Mouse (Mus musculus) layer of hippocampus, postnatal 14 days (tissue): ENCODE measurements around the gene Cdh3. TPM values are rescaled to one million over a fixed set of nuclear protein-coding genes. Genes with fewer than 3 reads are reported as not detected.
"Not testable (repeated sequence)": the region's sequence is repeated elsewhere in the genome, so short reads cannot be mapped to it uniquely, and the experiment has no call there.

Experiments
- DNase-seq, 2 experiments: peaks; one replicate each; pipeline ENCODE4 v3.0.0; 2021 to 2022; ENCODE audit warnings: low spot score in 2 of 2, mixed read lengths in 1 of 2
- total RNA-seq, 2 experiments: library from RNA; stranded (reverse); gene quantifications; 2 replicates each; pipeline ENCODE4 v1.2.3; 2021

Gene Cdh3
- total RNA-seq, 2 experiments from 2014 or later = 0.12 to 1.5 TPM

DNA sequence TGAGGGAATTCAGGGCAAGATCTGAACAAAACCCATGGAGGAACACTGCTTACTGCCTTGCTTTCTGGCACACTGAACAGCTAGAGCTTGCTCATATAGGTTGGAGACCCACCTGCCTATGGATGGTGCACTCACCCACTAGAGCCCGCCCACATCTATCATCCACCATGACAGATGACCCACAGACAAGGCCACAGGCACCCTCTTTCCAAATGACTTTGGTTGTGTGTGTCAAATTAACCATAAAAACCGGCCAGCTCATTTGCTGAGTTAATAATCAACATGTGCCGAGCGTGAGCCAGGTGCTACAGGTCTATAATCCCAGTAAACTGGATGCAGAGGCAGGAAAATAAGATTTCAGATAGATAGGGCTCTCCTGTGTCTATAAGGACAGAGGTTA is 59.7 kb downstream of the Cdh3 start:
- no peak for DNase-seq

DNA sequence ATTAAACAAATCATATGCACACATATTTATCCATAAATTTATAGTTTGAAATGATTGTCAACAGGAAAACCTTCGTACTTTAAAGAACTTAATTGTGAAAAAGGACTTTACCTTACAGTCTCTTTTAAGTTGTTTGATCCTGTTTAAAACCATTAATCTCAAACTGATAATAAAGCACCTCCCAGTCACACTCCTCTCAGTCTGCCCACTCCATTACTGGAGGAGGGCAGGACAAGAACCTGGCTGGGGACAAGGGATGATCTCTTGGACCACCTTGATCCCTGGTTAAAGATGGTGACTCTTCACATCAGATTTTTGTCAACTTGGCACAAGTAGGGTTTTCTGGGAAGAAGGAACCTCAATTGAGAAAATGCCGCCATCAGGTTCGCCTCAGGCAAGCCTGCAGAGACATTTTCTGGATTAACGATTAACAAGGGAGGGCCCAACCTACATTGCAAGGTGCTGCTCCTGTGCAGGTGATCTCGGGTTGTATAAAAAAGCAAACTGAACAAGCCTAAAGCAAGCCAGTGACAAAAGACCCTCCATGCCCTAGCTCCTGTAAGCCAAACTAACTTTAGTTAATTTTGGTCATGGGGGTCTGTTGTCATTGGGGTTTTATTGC is 61.0 kb downstream of the Cdh3 start:
- DNase-seq = no peak

DNA sequence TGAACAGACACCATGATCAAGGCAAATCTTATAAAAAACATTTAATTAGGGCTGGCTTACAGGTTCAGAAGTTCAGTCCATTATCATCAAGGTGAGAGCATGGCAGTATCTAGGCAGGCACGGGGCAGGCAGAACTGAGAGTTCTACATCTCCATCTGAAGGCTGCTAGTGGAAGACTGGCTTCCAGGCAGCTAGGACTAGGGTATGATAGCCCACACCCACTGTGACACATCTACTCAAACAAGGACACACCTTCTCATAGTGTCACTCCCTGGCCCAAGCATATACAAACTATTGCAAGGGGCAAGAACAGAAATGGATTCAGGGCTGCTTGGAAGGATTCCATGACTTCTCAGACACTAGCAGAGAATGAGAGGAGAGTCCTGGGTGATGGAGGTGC is 61.5 kb downstream of the Cdh3 start:
- not testable (repeated sequence) for DNase-seq

GRCm38 (mm10) chr8:106573168-106573567 is 62.5 kb downstream of the Cdh3 start, which contains the start of gene Gm10073:
Gene Gm10073, minus strand, starts transcription at chr8:106573461.
- not testable (repeated sequence) for DNase-seq

GRCm38 (mm10) chr8:106574283-106574682 is 63.6 kb downstream of the Cdh3 start:
- DNase-seq = no peak

- DNase-seq = no peak
Measured at GRCm38 (mm10) chr8:106576849-106577555, 66.3 kb downstream of the Cdh3 start.

- DNase-seq = no peak
Measured at GRCm38 (mm10) chr8:106579510-106579909, 68.8 kb downstream of the Cdh3 start.

DNA sequence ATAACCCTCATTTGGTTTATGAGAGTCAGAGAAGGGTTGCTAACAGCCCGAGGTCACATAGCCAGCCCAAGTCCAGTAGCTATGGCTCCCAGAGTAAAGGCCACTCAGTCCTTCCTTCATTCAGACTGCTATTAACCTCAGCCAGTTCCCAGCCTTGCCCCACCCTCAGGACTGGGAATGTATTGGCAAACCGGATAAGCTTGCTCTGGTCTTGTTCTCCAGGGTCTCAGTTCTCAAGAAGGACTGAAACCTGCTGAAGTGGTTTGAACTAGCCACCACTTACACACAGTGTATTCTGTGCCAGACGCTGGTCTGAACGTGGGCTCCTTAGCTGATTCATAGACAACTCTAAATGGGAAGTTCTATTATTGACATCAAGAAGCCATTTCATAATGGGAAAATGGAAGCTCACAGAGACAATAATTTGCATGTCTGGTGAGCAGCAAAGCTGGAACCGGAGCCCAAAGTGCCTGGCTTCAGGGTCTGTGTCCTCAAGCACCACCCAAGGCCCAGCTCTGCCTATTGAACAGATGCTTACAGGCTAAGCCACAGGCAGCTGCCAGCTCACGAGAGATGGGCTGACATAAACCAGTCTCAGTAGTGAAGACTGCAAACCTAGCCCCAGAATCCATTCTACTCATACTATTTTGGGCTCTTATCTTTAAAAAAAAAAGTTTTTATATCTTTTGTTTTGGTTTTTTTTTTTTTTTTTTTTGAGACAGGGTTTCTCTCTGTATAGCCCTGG is 70.8 kb downstream of the Cdh3 start:
- no peak for DNase-seq

- no peak for DNase-seq
Measured at GRCm38 (mm10) chr8:106584942-106585670, 74.4 kb downstream of the Cdh3 start.

DNA sequence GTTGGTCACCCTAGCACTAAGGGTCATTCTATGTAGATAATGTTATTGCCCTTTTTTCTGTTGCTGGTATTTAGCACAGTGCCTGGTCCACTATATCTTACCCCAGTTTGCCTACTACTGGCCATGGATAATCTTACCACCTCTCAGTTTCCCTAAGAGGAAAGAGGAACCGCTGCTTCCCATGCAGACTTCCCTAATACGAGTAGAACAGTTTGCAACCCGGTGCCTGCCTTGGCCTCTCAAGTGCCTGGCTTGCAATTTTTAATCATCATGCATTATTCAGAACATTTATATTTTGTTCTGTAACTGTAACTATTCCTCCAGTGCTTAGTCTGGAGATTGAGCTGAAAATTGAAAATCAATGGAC is 75.0 kb downstream of the Cdh3 start:
- no peak for DNase-seq

DNA sequence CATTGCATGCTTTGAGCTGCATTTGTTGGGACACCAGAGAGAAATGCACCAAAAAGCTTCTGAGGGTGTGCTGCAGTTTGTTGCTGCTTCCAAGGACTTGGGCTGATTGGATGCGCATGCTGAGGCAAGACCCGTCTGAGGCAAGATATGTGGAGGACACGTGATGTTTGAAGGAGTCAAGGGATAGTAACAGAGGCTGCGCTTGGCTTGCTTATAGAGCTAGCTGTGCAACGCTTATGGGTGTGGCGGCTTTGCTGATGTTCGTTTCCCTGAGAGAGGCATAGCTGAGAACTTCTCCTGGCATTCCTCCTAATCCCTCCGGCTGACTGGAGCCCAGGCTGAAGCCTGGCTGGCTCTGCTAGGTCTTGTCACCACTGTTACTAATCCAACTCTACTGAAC is 76.2 kb downstream of the Cdh3 start:
- no peak for DNase-seq

DNA sequence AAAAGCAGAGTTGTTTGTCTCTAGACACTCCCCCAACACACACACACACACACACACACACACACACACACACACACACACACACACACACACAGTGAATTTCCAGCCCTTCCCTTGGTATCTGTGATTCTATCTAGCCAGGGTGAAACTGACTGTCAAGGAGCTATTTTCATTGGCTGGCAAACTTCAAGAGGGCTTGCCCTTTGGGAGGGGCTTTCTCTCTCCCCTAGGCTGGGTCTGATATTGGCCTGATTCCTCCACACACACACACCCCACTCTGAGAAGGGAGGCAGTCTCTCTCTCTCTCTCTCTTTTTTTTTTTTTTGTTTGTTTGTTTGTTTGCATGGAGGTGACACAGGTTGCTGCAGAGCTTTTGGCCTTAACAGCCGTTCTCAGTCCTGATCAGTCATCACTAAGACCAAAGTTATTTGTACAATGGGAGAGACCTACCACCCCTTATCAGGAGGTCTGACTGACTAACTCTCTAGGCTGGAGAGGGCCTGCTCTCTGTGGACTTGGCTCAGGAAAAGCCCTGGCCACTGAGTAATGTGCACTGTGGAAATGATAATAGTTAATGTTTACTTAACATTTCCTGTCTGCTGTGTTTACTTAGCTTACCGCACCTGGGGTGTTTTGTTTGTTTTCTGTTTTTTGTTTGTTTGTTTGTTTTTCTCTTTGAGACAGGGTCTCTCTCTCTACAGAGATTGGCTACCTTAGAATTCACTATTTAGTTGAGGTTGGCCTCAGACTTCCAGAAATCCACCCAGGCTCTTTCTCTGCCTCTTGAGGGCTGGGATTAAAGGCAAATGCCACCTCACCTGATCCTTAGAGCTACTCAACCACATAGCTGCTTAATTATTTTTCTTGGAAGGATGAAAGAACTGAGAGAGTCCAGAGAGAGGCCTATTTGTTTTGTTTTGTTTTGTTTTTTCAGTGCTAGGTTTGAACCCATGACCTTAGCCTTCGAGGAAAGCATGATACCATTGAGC is 78.0 kb downstream of the Cdh3 start:
- DNase-seq = no peak

- DNase-seq = no peak
Measured at GRCm38 (mm10) chr8:106592458-106592857, 81.8 kb downstream of the Cdh3 start.

- DNase-seq = not testable (repeated sequence)
Measured at GRCm38 (mm10) chr8:106595623-106596022, 84.9 kb downstream of the Cdh3 start.

GRCm38 (mm10) chr8:106597067-106597466 is 86.4 kb downstream of the Cdh3 start:
- DNase-seq = no peak

DNA sequence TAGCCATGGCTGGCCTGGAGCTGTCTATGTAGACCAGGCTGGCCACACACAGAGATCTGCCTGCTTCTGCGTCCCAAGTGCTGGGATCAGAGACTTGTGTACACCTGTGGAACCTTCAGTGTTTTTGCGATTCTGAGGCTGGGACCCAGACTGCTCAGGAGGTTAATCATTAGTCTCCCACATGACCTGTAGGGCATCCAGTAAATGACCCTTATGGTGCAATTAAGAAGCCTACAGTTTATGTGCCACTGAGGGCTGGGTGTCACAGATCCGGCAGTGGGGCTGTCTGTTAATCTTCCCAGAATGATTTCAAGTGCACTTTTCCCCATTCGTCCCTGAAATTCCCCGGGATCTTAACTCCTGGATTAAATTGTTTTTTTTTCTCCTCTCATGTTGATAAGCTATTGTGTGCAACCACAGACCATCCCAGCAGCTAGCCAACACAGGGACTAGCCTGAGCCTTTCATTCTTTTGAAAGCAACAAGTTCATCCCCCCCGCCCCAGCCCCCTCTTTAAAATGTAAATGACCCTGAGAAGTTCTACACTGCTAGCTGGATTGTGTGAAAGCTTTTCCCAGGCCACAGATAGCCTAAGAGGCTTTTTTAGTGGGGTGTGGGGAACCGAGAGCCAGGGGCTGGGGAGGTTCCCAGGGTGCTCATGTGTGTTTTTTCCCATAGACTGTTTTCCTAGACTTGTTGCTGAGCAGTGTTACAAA is 88.7 kb downstream of the Cdh3 start:
- no peak for DNase-seq

DNA sequence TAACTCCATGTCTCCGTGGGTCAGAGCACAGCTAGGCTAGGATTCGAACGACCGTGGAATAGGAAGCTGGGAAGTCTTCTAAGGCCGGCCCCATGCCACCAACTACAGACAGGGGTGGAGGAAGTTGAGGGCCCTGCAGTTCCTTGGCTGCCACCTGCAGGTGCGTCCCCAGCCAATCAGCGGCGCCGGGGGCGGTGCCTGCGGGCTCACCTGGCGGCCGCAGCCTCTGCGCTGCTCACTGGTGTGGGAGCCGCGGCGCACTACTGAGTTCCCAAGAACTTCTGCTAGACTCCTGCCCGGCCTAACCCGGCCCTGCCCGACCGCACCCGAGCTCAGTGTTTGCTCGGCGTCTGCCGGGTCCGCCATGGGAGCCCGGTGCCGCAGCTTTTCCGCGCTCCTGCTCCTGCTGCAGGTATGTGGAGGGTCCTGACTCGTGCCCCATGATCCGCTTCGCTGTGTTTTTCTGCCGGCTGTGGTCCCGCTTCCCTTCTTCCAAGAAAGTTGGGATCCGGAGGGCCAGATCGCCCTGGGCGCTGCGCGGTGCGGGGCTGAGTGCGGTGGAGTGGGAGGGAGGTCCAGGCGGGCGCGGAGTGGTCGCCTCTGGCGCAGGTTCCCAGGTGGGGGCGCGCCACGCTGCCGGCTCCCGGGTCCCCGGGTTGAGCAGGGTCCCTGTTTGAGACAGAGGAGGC is 92.6 kb downstream of the Cdh3 start, which contains the start of gene Cdh1:
Gene Cdh1, plus strand, starts transcription at position 221 of the 689 bp plus-strand sequence.
- DNase-seq = no peak

DNA sequence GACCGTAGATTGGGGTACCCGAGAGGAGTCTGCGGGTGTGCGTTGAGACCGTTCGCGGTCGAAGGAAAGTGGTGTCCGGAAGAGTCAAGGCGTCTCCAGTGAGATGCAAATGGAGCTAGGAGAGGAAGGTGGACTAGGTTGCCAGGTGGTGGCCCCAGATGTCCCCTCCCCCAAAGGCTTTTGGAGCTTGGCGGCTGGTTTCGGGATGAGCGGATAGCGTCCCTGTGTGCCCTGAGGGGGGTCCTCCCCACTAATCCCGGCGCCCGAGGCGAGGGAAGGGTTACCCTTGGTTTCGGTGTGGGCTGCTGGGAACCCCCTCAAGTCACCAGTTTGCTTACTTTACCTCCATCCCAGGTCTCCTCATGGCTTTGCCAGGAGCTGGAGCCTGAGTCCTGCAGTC is 93.2 kb downstream of the Cdh3 start:
- DNase-seq = no peak

- no peak for DNase-seq
Measured at GRCm38 (mm10) chr8:106605657-106606056, 95.0 kb downstream of the Cdh3 start.
